Mouse (Mus musculus) heart, embryonic 15.5 days (tissue): ENCODE results near the gene Traf5. TPM values are rescaled to one million over a fixed set of nuclear protein-coding genes. Genes with fewer than 3 reads are reported as not detected.

ENCODE experiments used
- ATAC-seq: fragments of 200-750 bp; cut with Nextera tagmentation; replicated peaks from 2 replicates; pipeline ENCODE4 v1.8.0; 2017; ENCODE audit warnings: low read depth, moderate TSS enrichment; ENCODE audit not compliant: insufficient number of reproducible peaks, insufficient read depth, low FRiP score
- H3K27ac ChIP-seq: fragments of 300-500 bp; sonication (generic); 2 replicates; pipeline ENCODE4 v1.5.1; 2015; ENCODE audit warnings: mild to moderate bottlenecking, inconsistent platforms
- H3K27me3 ChIP-seq: fragments of 300-500 bp; sonication (generic); 2 replicates; pipeline ENCODE4 v1.6.1; 2015; ENCODE audit warnings: inconsistent platforms
- H3K36me3 ChIP-seq: fragments of 300-500 bp; sonication (generic); 2 replicates; pipeline ENCODE4 v1.6.1; 2015; ENCODE audit warnings: mild to moderate bottlenecking, inconsistent platforms
- H3K4me1 ChIP-seq: fragments of 300-500 bp; sonication (generic); replicated peaks from 2 replicates; pipeline ENCODE4 v1.6.1; 2015; ENCODE audit warnings: inconsistent platforms
- H3K4me2 ChIP-seq: fragments of 300-500 bp; sonication (generic); 2 replicates; pipeline ENCODE4 v1.6.1; 2015; ENCODE audit warnings: inconsistent platforms, mild to moderate bottlenecking, moderate library complexity
- H3K4me3 ChIP-seq: fragments of 300-500 bp; sonication (generic); 2 replicates; pipeline ENCODE4 v1.5.1; 2015; ENCODE audit warnings: mild to moderate bottlenecking, inconsistent platforms
- H3K9ac ChIP-seq: fragments of 300-500 bp; sonication (generic); 2 replicates; pipeline ENCODE4 v1.6.1; 2015; ENCODE audit warnings: mild to moderate bottlenecking, inconsistent platforms
- H3K9me3 ChIP-seq: fragments of 300-500 bp; sonication (generic); replicated peaks from 2 replicates; pipeline ENCODE4 v1.6.1; 2016; ENCODE audit warnings: inconsistent platforms
- WGBS: fragments of 180-500 bp; shearing (Covaris S2); methylation state at CpG from one replicate; pipeline ENCODE4 v1.1.7; 2015; ENCODE audit warnings: mixed read lengths; 5-methylcytosine and 5-hydroxymethylcytosine counted together
- polyA plus RNA-seq: library from polyadenylated mRNA; unstranded; fragments of >200 nt; fragmentation: Nextera tagmentation; extraction: Ambion mirVana; gene quantifications from 2 replicates; pipeline ENCODE4 v1.2.1, GENCODE M21; 2015

Gene Traf5
- polyA plus RNA-seq, 1 experiment from 2014 or later: 13.6 TPM

DNA sequence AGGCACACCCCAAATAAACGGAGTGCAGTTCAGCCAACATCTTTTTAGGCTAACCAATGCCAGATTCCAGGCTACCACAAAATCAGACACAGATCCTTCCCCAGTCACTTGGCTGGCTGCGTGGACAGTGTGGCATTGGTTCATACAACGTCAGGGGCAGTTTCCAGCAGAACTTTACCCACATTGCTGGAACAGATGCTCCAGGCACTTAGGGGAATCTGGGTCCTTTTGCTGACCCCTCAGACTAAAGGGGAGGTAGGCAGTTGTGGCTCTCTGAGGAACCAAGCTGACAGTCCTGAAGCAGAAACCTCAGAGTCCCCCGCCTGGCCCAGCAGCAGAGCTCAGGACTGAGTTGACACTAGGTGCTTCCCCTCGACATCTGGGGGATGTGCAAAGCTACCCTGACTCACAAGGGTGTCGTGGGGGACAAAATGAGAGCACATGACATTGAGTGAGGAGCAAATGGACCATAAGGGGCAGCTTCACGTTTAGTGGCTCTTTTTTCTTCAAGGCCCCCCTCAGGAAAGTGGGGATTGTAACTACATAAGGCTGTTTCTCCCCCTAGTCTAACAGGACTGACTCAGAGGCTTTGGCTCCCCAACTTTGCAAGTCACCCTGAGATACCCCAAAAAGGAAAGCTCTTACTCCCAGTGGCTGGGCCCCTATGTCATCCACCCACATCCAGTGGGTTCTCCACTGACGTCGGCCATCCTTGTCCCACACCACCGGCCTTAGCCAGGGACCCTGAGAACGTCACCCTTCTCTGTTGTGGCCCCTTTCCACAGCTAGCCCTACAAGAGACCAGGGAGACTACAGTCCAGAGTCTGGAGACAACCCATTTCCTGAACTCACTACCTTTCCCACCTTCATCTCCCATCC lies 1.4 kb downstream of the Traf5 start:
- H3K36me3 ChIP-seq: no peaks in the 10 kb centered on the region
- WGBS: 66% methylated on average over 11 of the region's 11 CpGs
- ATAC-seq: no peak
- peak overlapping the region; percentile 60 for H3K4me3 ChIP-seq
- peak overlapping the region; percentile 79 for H3K4me2 ChIP-seq
- H3K27me3 ChIP-seq: no peaks in the 10 kb centered on the region
- peaks cover 34% of the 10 kb centered on the region for H3K4me1 ChIP-seq
- no peak overlapping the region for H3K27ac ChIP-seq
- H3K9ac ChIP-seq: peak overlapping the region; percentile 35; the same call in 1 of the 2 replicates
- no peaks in the 10 kb centered on the region for H3K9me3 ChIP-seq

DNA sequence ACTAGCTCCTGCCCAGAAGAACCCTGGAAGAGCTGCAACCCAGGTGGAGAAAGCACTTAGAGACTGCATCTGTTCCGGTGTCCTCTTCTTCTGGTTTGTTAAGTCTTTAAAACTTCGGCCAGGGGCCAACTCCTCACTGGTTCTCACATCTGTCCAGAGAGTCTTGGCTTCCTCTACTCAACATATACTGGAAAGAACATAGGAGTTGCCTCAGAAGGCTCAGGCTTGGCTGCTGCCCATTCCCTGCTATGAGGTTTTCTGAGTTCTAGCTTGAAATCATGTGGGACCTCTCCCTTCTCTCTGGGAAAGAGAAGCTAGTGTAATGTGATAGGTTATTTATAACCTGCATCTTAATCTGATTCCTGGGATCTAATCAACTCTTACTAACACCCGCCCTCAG lies 2.1 kb downstream of the Traf5 start:
- Histone ChIP-seq H3K36me3 (no peaks in the 10 kb centered on the region), H3K9me3 (no peaks in the 10 kb centered on the region), H3K4me3 (no peak overlapping the region), H3K4me1 (peaks cover 36% of the 10 kb centered on the region), H3K4me2 (peak overlapping the region; percentile 79), H3K27ac (no peak overlapping the region), H3K9ac (no peak overlapping the region), H3K27me3 (no peaks in the 10 kb centered on the region)
- 79% methylated on average over 3 of the region's 3 CpGs for WGBS
- no peak for ATAC-seq

DNA sequence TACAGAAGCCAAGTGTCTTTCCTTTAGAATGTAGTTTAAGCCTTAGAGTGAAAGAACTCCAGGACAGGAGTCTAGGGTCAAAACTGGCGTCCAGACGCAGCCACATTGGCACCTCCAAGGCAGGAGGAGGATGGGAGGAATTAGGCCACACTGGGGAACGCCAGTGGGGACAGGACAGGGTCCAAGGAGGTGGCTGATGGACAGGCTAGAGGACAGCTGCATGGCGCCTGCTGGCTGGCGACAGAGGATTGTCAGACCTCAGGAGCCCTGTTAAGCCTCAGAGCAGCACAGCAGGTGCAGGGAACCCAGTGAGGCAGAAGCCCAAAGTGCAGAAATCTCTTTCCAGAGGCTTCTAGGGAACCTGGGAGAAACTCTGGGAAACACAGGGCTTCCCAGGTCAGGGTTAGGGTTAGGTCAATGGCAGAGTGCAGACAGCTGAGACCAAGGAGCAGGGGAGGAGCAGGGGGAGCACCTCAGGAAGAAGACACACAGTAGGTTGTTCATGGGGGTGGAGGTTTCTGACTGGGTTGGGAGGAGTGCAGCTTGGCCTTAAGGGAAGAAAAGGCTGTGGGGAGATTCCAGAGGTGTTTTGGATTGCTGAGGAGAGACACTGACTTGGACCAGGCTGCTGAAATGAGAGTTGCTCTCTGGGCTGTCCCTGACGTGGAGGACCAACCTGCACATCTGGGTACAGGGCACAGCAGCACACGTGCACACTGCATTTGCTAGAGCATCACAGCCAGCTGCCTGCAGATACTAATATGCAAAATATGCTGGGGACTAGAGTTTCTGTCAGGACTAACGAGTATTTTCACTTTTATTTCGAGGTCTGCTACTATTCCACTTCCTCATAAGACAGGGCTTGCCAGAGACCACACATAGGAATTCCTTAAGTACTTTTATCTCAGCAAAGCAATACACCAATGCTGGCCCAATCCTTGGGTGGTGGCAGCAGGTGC lies 2.9 kb downstream of the Traf5 start:
- no peaks in the 10 kb centered on the region for H3K36me3 ChIP-seq
- no peaks in the 10 kb centered on the region for H3K27me3 ChIP-seq
- ATAC-seq: no peak
- peaks cover 36% of the 10 kb centered on the region for H3K4me1 ChIP-seq
- H3K9ac ChIP-seq: no peak overlapping the region
- no peaks in the 10 kb centered on the region for H3K9me3 ChIP-seq
- no peak overlapping the region for H3K27ac ChIP-seq
- no peak overlapping the region for H3K4me3 ChIP-seq
- 70% methylated on average over 9 of the region's 9 CpGs for WGBS
- no peak overlapping the region for H3K4me2 ChIP-seq

DNA sequence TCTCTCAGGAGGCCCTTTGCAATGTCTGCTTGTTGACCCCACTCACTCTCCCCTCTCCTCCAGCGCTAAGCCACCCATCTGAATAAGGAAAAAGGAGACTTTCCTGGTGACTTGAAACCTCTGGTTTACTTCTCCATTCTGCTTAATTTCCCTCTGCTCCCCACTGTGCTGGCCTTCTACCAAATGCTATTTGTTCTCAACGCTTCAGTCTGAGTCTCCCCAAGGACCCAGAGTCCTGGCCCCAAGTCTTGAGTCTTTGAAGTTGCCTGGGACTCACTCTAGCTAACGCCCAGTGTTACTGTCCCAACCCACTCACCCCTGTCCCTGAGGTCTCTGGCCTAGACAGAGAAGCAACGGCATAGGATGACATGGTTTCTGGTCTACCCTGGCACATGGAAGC lies 4.3 kb downstream of the Traf5 start:
- Histone ChIP-seq H3K4me1 (peaks cover 36% of the 10 kb centered on the region), H3K27ac (no peak overlapping the region), H3K27me3 (no peaks in the 10 kb centered on the region), H3K36me3 (no peaks in the 10 kb centered on the region), H3K9ac (no peak overlapping the region), H3K4me3 (no peak overlapping the region), H3K4me2 (no peak overlapping the region), H3K9me3 (no peaks in the 10 kb centered on the region)
- 81% methylated on average over 4 of the region's 4 CpGs for WGBS
- no peak for ATAC-seq

DNA sequence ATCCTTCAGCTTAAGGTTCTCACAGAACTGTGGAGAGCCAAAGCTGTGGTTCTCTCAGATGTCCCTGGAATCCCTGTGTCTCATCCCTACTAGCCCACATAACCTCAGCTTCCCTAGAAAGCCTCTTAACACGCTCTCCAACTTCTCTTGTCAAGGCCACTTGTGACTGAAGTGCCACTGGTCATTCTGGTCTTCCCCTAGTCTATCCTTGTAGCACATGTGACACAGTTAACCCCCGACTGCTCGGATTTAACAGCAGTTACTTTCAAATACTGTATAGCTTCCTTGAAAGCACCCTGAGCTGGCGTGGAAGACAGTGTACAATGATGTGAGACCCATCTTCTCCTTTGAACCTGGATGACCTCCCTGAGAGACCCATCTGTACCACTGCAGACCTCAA lies 5.3 kb downstream of the Traf5 start:
- H3K9me3 ChIP-seq: peaks cover 2% of the 10 kb centered on the region
- no peak overlapping the region for H3K4me3 ChIP-seq
- no peak overlapping the region for H3K4me2 ChIP-seq
- no peak overlapping the region for H3K27ac ChIP-seq
- WGBS: 54% methylated on average over 4 of the region's 4 CpGs
- peaks cover 4% of the 10 kb centered on the region; the same call in 1 of the 2 replicates for H3K36me3 ChIP-seq
- no peak overlapping the region for H3K9ac ChIP-seq
- no peaks in the 10 kb centered on the region for H3K27me3 ChIP-seq
- no peak for ATAC-seq
- peaks cover 36% of the 10 kb centered on the region for H3K4me1 ChIP-seq

DNA sequence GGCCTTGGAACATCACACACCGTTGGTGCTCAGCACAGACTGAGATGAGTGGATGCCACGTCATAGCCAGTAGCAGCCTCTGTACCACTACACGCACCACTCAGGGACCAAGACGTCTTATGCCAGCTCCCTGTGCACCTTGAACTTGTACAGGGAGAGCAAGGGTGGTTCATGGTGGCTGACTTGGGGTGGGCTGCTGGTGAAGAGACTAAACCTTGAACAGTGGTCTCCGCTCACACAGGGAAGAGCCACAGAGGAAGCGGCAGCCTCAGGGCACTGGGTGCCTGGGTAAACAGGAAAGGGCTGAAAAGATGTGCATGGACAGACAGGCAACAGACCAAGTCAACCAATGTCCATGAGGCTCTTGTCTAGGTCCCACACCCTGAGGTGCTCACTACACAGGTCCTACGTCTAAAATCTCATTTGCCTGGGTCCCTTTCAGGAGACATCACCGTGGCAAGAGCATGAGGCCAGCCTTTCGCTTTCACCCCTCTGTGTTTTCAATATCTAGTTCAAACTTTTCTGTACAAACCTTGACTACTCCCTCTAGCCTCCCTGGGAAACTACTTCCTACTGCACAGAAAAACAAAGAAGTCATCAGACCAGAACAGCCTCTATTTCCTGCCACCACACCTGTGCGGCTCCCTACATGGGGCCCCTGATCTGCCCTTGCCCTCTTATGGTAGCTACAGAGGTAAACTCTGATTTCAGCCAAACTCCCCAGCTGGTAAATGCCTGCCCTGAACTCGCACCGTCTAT lies 5.9 kb downstream of the Traf5 start:
- peaks cover 8% of the 10 kb centered on the region for H3K9me3 ChIP-seq
- H3K9ac ChIP-seq: no peak overlapping the region
- H3K27ac ChIP-seq: no peak overlapping the region
- WGBS: 80% methylated on average over 12 of the region's 12 CpGs
- no peaks in the 10 kb centered on the region for H3K27me3 ChIP-seq
- H3K4me1 ChIP-seq: peaks cover 36% of the 10 kb centered on the region
- no peak overlapping the region for H3K4me3 ChIP-seq
- peaks cover 9% of the 10 kb centered on the region; the same call in 1 of the 2 replicates for H3K36me3 ChIP-seq
- ATAC-seq: no peak
- H3K4me2 ChIP-seq: no peak overlapping the region

DNA sequence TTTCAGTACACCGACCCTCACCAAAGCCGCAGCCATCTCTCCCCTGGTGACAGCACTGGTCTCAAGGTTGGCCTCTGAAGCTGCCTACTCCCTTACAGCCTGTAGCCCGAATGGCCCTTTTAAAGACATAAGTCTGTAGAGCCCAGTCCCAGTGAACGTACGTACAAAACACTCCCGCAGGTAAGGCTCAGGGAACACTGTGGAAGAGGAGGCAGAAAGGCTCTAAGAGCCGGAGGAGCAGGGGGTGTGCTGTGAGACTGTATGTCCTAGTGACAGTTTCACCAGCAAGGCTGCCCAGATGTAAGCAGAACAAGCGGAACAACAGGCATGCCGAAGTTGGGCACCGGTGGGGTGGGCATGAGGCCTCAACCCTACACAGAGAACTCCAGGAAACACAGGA lies 7.1 kb downstream of the Traf5 start:
- Histone ChIP-seq H3K4me2 (no peak overlapping the region), H3K36me3 (peaks cover 15% of the 10 kb centered on the region; the same call in 1 of the 2 replicates), H3K9me3 (peaks cover 14% of the 10 kb centered on the region), H3K27me3 (no peaks in the 10 kb centered on the region), H3K9ac (no peak overlapping the region), H3K27ac (no peak overlapping the region), H3K4me3 (no peak overlapping the region), H3K4me1 (peaks cover 25% of the 10 kb centered on the region)
- 91% methylated on average over 10 of the region's 10 CpGs for WGBS
- no peak for ATAC-seq

DNA sequence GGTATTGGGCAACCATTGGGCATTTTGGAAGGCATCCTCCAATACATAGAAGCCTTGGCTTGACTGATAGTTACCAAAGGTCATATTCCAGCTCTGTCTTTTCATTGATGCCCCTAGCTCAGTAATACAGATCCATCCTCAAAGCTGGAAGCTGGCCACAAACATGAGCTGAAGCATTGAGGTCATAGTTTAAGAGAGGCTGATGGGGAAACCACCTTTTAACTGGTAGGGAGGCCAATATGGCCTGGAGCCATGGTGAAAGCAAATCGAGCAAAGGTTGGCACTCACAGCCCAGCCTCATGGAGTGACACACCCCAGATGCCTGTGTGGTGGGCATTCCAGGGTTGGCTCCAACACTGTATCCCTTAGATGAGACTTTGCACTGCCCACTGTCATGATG lies 9.7 kb downstream of the Traf5 start:
- WGBS: 74% methylated on average over 1 of the region's 1 CpGs
- Histone ChIP-seq H3K27ac (no peak overlapping the region), H3K36me3 (peaks cover 15% of the 10 kb centered on the region; the same call in 1 of the 2 replicates), H3K9me3 (peaks cover 14% of the 10 kb centered on the region), H3K9ac (no peak overlapping the region), H3K4me2 (no peak overlapping the region), H3K4me3 (no peak overlapping the region), H3K27me3 (no peaks in the 10 kb centered on the region), H3K4me1 (peaks cover 35% of the 10 kb centered on the region)
- ATAC-seq: no peak

DNA sequence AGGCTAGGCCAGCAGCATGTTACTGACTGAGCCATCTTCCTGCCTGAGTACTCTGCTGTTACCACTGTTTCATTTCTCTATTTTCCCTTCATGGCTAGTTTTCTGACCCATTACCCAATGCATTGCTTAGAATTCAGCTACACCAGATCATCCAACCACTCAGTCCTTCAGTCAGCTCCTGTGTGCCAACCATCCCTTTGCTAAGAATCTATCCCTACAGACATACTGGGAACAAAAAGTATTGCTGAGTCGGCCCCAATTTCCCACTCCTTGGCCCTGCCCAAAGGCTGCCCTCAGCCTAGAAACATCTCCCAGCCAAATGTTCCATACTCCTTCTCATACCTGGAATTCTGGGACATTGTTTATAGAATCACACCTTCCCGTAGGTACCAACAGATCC lies 11.2 kb downstream of the Traf5 start:
- no peak for ATAC-seq
- H3K4me1 ChIP-seq: peaks cover 37% of the 10 kb centered on the region
- H3K9me3 ChIP-seq: peaks cover 14% of the 10 kb centered on the region
- no peak overlapping the region for H3K9ac ChIP-seq
- no peak overlapping the region for H3K27ac ChIP-seq
- H3K36me3 ChIP-seq: peaks cover 15% of the 10 kb centered on the region; the same call in 1 of the 2 replicates
- no peak overlapping the region for H3K4me3 ChIP-seq
- no peak overlapping the region for H3K4me2 ChIP-seq
- no peaks in the 10 kb centered on the region for H3K27me3 ChIP-seq
- WGBS: 88% methylated on average over 2 of the region's 2 CpGs

DNA sequence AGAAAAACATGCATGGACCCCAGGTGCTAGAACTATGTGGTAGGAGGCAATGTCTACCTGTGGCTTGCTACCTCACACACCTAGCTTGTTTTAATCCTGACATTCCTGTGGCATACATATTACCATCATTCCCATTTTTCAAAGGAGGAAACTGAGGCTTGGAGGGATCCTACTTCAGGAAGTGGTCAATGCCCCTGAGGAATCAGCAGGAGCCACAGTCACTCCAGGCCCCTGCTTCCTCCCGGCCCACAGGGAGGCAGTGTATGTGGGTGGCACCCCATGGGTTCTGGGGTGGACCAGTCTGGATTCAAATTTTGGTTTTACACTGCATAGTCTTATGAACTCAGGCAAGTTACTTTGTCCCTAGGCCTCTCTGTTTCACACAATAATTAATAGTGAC lies 13.2 kb downstream of the Traf5 start:
- Histone ChIP-seq H3K4me1 (peaks cover 44% of the 10 kb centered on the region), H3K9ac (no peak overlapping the region), H3K27ac (peak overlapping the region; percentile 74), H3K9me3 (peaks cover 14% of the 10 kb centered on the region), H3K4me3 (no peak overlapping the region), H3K27me3 (no peaks in the 10 kb centered on the region), H3K4me2 (no peak overlapping the region), H3K36me3 (peaks cover 15% of the 10 kb centered on the region; the same call in 1 of the 2 replicates)
- 83% methylated on average over 1 of the region's 1 CpGs for whole genome bisulfite sequencing
- ATAC-seq: no peak

DNA sequence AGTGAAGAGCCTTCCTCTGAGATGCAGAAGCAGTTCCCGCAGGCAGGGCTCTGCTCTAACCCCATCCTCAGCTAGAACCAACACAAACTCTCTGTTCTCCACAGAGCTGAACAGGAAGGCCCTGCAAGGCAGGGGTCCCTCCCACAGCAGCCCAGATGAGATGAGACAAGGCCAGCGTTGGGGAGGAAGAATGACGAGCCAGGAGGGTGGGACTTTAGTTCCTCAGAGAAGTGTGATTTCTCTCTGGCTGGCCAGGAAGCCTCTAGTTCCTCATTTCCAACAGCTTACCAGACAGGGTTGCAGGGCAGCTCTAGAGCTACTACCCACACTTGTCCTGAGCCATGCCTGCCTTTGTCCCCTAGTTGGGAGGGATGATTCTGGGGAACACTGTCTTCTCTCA lies 14.0 kb downstream of the Traf5 start:
- ATAC-seq: peak; percentile 56
- Histone ChIP-seq H3K9me3 (peaks cover 14% of the 10 kb centered on the region), H3K4me2 (no peak overlapping the region), H3K4me1 (peaks cover 44% of the 10 kb centered on the region), H3K36me3 (peaks cover 15% of the 10 kb centered on the region; the same call in 1 of the 2 replicates), H3K4me3 (no peak overlapping the region), H3K9ac (no peak overlapping the region), H3K27me3 (no peaks in the 10 kb centered on the region), H3K27ac (peak overlapping the region; percentile 74)
- 48% methylated on average over 3 of the region's 3 CpGs for WGBS
